Mouse (Mus musculus) liver, embryonic 14.5 days (tissue): Measurements from ENCODE around the gene Dok4.

Source experiments
- CTCF ChIP-seq: IDR thresholded peaks from 2 replicates; pipeline ENCODE4 v1.5.1; 2016; ENCODE audit warnings: antibody characterized with exemption, low read depth, control low read depth
- EP300 ChIP-seq: IDR thresholded peaks from 2 replicates; pipeline ENCODE4 v1.6.1; 2016; ENCODE audit warnings: antibody characterized with exemption, low read depth

GRCm38 (mm10) chr8:94914256-94914655 lies 38.1 kb upstream of the Dok4 start:
- TF ChIP-seq CTCF (no peak), EP300 (no peak)
